Mouse (Mus musculus) kidney, adult 2 months (tissue): Measurements from ENCODE around the gene Psme3.

Experiments
- CTCF ChIP-seq: fragments of 200-500 bp; conservative IDR thresholded peaks from 2 replicates; pipeline ENCODE4 v1.5.1; 2011; ENCODE audit warnings: low read depth, mild to moderate bottlenecking, control low read depth, low read length, moderate library complexity, mixed read lengths; ENCODE audit not compliant: insufficient read depth, insufficient read length
- POLR2A ChIP-seq: fragments of 200-500 bp; IDR thresholded peaks from one replicate; pipeline ENCODE4 v1.6.1; 2011; ENCODE audit warnings: low read depth, low read length, control low read depth

DNA sequence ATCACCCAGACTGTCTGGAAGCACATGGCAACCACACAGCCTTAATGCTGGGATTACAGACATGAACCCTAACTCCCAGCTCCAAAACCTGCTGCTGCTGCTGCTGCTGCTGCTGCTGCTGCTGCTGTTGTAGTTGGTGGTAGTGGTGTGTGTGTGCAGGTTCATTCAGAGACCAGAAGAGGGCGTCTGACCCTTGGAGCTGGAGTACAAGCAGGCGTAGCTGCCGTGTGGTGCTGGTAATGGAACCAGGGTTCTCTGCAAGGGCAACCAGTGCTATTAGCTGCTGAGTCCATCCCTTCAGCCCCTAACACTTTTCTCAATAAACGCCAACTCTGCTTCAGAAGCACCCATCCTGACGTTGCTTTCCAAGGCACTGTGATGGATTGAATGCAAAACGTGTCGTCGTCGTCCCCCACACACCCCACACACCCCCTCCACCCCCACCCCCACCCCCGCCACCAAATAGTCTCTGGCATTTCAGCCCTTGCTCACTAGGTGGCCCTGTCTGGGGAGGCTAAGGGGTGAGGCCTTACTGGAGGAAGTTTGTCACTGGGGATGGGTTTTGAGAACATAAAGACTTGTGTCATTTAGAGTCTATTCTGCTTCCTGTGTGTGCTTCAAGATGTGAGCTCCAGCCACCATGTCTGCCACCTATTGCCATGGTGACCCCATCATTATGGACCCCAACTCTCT is 31.2 kb downstream of the Psme3 start:
- TF ChIP-seq CTCF = 0 out of 2 replicates have a peak, but pooled peaks have one; percentile 16
- TF ChIP-seq POLR2A = no peak
